Mouse (Mus musculus) intestine, embryonic 16.5 days (tissue): ENCODE measurements around the gene Ctdspl. TPM values are rescaled to one million over a fixed set of nuclear protein-coding genes. Genes with fewer than 3 reads are reported as not detected.

Source experiments
- ATAC-seq: fragments of 200-750 bp; cut with Nextera tagmentation; 2 replicates; pipeline ENCODE4 v1.8.0; 2017; ENCODE audit warnings: moderate TSS enrichment, moderate library complexity
- H3K27ac ChIP-seq: fragments of 300-500 bp; sonication (generic); 2 replicates; pipeline ENCODE4 v1.5.1; 2014; ENCODE audit warnings: mild to moderate bottlenecking, low read length
- H3K27me3 ChIP-seq: fragments of 300-500 bp; sonication (generic); replicated peaks from 2 replicates; pipeline ENCODE4 v1.6.1; 2014; ENCODE audit warnings: low read length, control low read depth, mixed read lengths; ENCODE audit not compliant: control insufficient read depth, insufficient read depth
- H3K36me3 ChIP-seq: fragments of 300-500 bp; sonication (generic); 2 replicates; pipeline ENCODE4 v1.6.1; 2014; ENCODE audit warnings: low read length, control low read depth; ENCODE audit not compliant: control insufficient read depth, insufficient read depth
- H3K4me1 ChIP-seq: fragments of 300-500 bp; sonication (generic); 2 replicates; pipeline ENCODE4 v1.6.1; 2014; ENCODE audit warnings: low read length, control low read depth, mixed read lengths; ENCODE audit not compliant: control insufficient read depth, insufficient read depth
- H3K4me2 ChIP-seq: fragments of 300-500 bp; sonication (generic); 2 replicates; pipeline ENCODE4 v1.6.1; 2014; ENCODE audit warnings: low read depth, low read length, control low read depth
- H3K4me3 ChIP-seq: fragments of 300-500 bp; sonication (generic); 2 replicates; pipeline ENCODE4 v1.5.1; 2014; ENCODE audit warnings: mild to moderate bottlenecking, low read length
- H3K9ac ChIP-seq: fragments of 300-500 bp; sonication (generic); 2 replicates; pipeline ENCODE4 v1.6.1; 2014; ENCODE audit warnings: low read depth, low read length
- H3K9me3 ChIP-seq: fragments of 300-500 bp; sonication (generic); 2 replicates; pipeline ENCODE4 v1.6.1; 2016; ENCODE audit warnings: low read length, control low read depth; ENCODE audit not compliant: control insufficient read depth
- WGBS: fragments of 180-500 bp; shearing (Covaris S2); extraction: QIAGEN DNeasy Blood & Tissue Kit; methylation state at CpG from one replicate; pipeline ENCODE4 v1.1.7; 2014; 5-methylcytosine and 5-hydroxymethylcytosine counted together
- polyA plus RNA-seq: library from polyadenylated mRNA; unstranded; fragments of >200 nt; fragmentation: Nextera tagmentation; extraction: Ambion mirVana; gene quantifications from 2 replicates; pipeline ENCODE4 v1.2.1, GENCODE M21; 2015

The Ctdspl gene
- polyA plus RNA-seq, 1 experiment from 2014 or later = 17.6 TPM

GRCm38 (mm10) chr9:119040101-119040775 is 114.0 kb downstream of the Ctdspl start:
- Histone ChIP-seq H3K36me3 (peaks cover 17% of the 10 kb centered on the region; the same call in 1 of the 2 replicates), H3K27me3 (no peaks in the 10 kb centered on the region), H3K9me3 (no peaks in the 10 kb centered on the region), H3K4me2 (no peak overlapping the region), H3K9ac (no peak overlapping the region), H3K4me1 (0 out of 2 replicates have a peak, but pooled peaks cover 6% of the 10 kb centered on the region), H3K4me3 (no peak overlapping the region), H3K27ac (no peak overlapping the region)
- no peak for ATAC-seq
- 91% methylated on average over 15 of the region's 15 CpGs for WGBS

- no peak overlapping the region for H3K9ac ChIP-seq
- H3K4me1 ChIP-seq = peaks cover 22% of the 10 kb centered on the region
- H3K27ac ChIP-seq = no peak overlapping the region
- H3K27me3 ChIP-seq = no peaks in the 10 kb centered on the region
- H3K9me3 ChIP-seq = no peaks in the 10 kb centered on the region
- H3K4me3 ChIP-seq = no peak overlapping the region
- peak; percentile 67 for ATAC-seq
- H3K36me3 ChIP-seq = no peaks in the 10 kb centered on the region
- 61% methylated on average over 11 of the region's 11 CpGs for WGBS
- no peak overlapping the region for H3K4me2 ChIP-seq
Measured at GRCm38 (mm10) chr9:119048182-119048903, 122.1 kb downstream of the Ctdspl start.

GRCm38 (mm10) chr9:119051158-119051557 is 124.9 kb downstream of the Ctdspl start:
- 87% methylated on average over 2 of the region's 2 CpGs for WGBS
- no peak overlapping the region for H3K27ac ChIP-seq
- peaks cover 28% of the 10 kb centered on the region for H3K4me1 ChIP-seq
- no peak overlapping the region for H3K4me3 ChIP-seq
- no peaks in the 10 kb centered on the region for H3K36me3 ChIP-seq
- no peaks in the 10 kb centered on the region for H3K27me3 ChIP-seq
- H3K9me3 ChIP-seq = no peaks in the 10 kb centered on the region
- no peak overlapping the region for H3K4me2 ChIP-seq
- no peak overlapping the region for H3K9ac ChIP-seq
- ATAC-seq = no peak

- H3K9ac ChIP-seq = peak within 1 kb of the TSS; percentile 72
- peak; percentile 87 for ATAC-seq
- peak within 1 kb of the TSS; percentile 45 for H3K4me3 ChIP-seq
- no peaks in the 10 kb centered on the region for H3K36me3 ChIP-seq
- 9% methylated on average over 22 of the region's 22 CpGs for WGBS
- H3K9me3 ChIP-seq = no peaks in the 10 kb centered on the region
- peak within 1 kb of the TSS; percentile 70 for H3K4me2 ChIP-seq
- no peak within 1 kb of the TSS for H3K27ac ChIP-seq
- no peaks in the 10 kb centered on the region for H3K27me3 ChIP-seq
- peaks cover 25% of the 10 kb centered on the region for H3K4me1 ChIP-seq
Measured at GRCm38 (mm10) chr9:119052154-119052944, 126.1 kb downstream of the Ctdspl start, which contains the start of gene Vill. Gene Vill (plus strand): TSS chr9:119052778.

GRCm38 (mm10) chr9:119053964-119054576 is 127.8 kb downstream of the Ctdspl start:
- WGBS = 64% methylated on average over 9 of the region's 9 CpGs
- no peaks in the 10 kb centered on the region for H3K27me3 ChIP-seq
- no peak overlapping the region for H3K27ac ChIP-seq
- no peak overlapping the region for H3K4me3 ChIP-seq
- no peak overlapping the region for H3K4me2 ChIP-seq
- H3K9ac ChIP-seq = no peak overlapping the region
- ATAC-seq = peak; percentile 23; the same call in 1 of the 2 replicates
- H3K9me3 ChIP-seq = no peaks in the 10 kb centered on the region
- H3K4me1 ChIP-seq = peaks cover 19% of the 10 kb centered on the region
- no peaks in the 10 kb centered on the region for H3K36me3 ChIP-seq

- 83% methylated on average over 4 of the region's 4 CpGs for WGBS
- Histone ChIP-seq H3K36me3 (no peaks in the 10 kb centered on the region), H3K4me3 (no peak overlapping the region), H3K27ac (no peak overlapping the region), H3K4me1 (peaks cover 19% of the 10 kb centered on the region), H3K27me3 (no peaks in the 10 kb centered on the region), H3K9ac (no peak overlapping the region), H3K9me3 (no peaks in the 10 kb centered on the region), H3K4me2 (no peak overlapping the region)
- no peak for ATAC-seq
Measured at GRCm38 (mm10) chr9:119055336-119055735, 129.1 kb downstream of the Ctdspl start.

GRCm38 (mm10) chr9:119058245-119058644 is 132.0 kb downstream of the Ctdspl start:
- Histone ChIP-seq H3K27me3 (no peaks in the 10 kb centered on the region), H3K9ac (no peak overlapping the region), H3K4me2 (no peak overlapping the region), H3K27ac (no peak overlapping the region), H3K36me3 (no peaks in the 10 kb centered on the region), H3K4me3 (no peak overlapping the region), H3K9me3 (no peaks in the 10 kb centered on the region), H3K4me1 (peaks cover 7% of the 10 kb centered on the region)
- no peak for ATAC-seq
- WGBS = 81% methylated on average over 7 of the region's 7 CpGs

GRCm38 (mm10) chr9:119060701-119061100 is 134.4 kb downstream of the Ctdspl start:
- H3K27ac ChIP-seq = no peak overlapping the region
- no peak overlapping the region for H3K9ac ChIP-seq
- no peak overlapping the region for H3K4me2 ChIP-seq
- no peaks in the 10 kb centered on the region for H3K9me3 ChIP-seq
- peaks cover 4% of the 10 kb centered on the region; the same call in 1 of the 2 replicates for H3K4me1 ChIP-seq
- ATAC-seq = no peak
- H3K27me3 ChIP-seq = no peaks in the 10 kb centered on the region
- H3K4me3 ChIP-seq = no peak overlapping the region
- 87% methylated on average over 10 of the region's 10 CpGs for WGBS
- no peaks in the 10 kb centered on the region for H3K36me3 ChIP-seq
